Mouse (Mus musculus) Patski (cell line): ENCODE results near the gene Smug1. TPM values are rescaled to one million over a fixed set of nuclear protein-coding genes. Genes with fewer than 3 reads are reported as not detected.

Experiments used
- ATAC-seq: fragments of 100-300 bp; one replicate; pipeline ENCODE4 v1.8.0; 2021
- CTCF ChIA-PET: fragments of 350-600 bp; sonication (Branson Sonifier 250); formaldehyde crosslinking; loops from one replicate; lab custom pipeline; 2022; ENCODE audit warnings: inconsistent platforms; lab: Charles Lee
- POLR2A ChIA-PET: fragments of 350-600 bp; sonication (Branson Sonifier 250); formaldehyde crosslinking; loops from one replicate; lab custom pipeline; 2022; ENCODE audit warnings: antibody characterized with exemption, inconsistent platforms; lab: Charles Lee
- DNase-seq: peaks from one replicate; pipeline ENCODE4 v3.0.0-alpha.2; 2011; ENCODE audit warnings: low read depth, low spot score
- H3K27me3 ChIP-seq: fragments of 371-371 bp; one replicate; pipeline ENCODE4 v1.5.1; 2021
- CTCF ChIP-seq: fragments of 100-300 bp; IDR thresholded peaks from one replicate; pipeline ENCODE4 v1.5.1; 2021
- in situ Hi-C: fragments of 300-500 bp; cut with MboI; formaldehyde crosslinking; loops from 3 replicates; pipeline ENCODE4 v1.11.1; 2018; ENCODE audit warnings: low pct_unique_long_range_greater_than_20kb, mixed read lengths
- polyA plus RNA-seq: library from polyadenylated mRNA; unstranded; gene quantifications from one replicate; pipeline ENCODE4 v1.2.3, GENCODE M21; 2021

Smug1 gene
- polyA plus RNA-seq, 1 experiment from 2014 or later: 17.4 TPM

- no peak for DNase-seq
- H3K27me3 ChIP-seq: no peaks in the 10 kb centered on the region
- in situ Hi-C loops: no loop called here
- peak; percentile 85 for TF ChIP-seq CTCF
- ChIA-PET CTCF (interaction anchor here (1.1 to 8.0 kb wide), 12 partner anchors 8 to 204 kb away, joined by 3 to 55 read pairs (median 5); no protein-coding TSS in a partner anchor), POLR2A (interaction anchor here (0.6 to 0.7 kb wide), 2 partner anchors 11 to 112 kb away, joined by 3 to 4 read pairs; no protein-coding TSS in a partner anchor)
- ATAC-seq: no peak
Measured at GRCm38 (mm10) chr15:103190531-103191462, 23.9 kb upstream of the Smug1 start.

- in situ Hi-C loops: no loop called here
- DNase-seq (no peak), ATAC-seq (no peak)
- no peak for TF ChIP-seq CTCF
- CTCF ChIA-PET: interaction anchor here (1.1 to 8.0 kb wide), 12 partner anchors 9 to 203 kb away, joined by 3 to 55 read pairs (median 6); no protein-coding TSS in a partner anchor
- H3K27me3 ChIP-seq: no peaks in the 10 kb centered on the region
- POLR2A ChIA-PET: interaction anchor here (0.6 kb wide), 1 partner anchor 12 kb away, joined by 3 read pairs; no protein-coding TSS in a partner anchor
Measured at GRCm38 (mm10) chr15:103190083-103190482, 23.2 kb upstream of the Smug1 start.

DNA sequence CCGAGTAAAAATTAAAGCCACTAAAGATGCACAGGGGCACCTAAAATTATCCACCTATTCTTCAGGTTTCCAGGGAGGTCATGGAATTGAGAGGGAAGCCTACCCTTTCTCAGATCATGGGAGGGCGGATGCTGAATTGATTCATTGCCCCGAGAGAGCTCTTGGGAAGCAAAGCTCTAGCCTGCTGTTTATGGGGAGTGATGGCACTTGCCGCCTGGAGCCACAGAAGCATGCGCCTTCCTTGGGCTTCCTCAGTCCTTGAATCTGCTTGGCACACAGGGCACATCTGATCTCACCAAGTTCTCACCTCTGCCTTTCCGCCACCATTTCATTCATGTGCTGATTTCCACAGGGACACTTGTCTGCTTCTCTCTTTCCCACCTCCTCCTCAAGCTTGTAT, 20.9 kb upstream of the Smug1 start:
- ChIA-PET CTCF (interaction anchor here (1.4 to 8.0 kb wide), 4 partner anchors 8 to 120 kb away, joined by 3 to 55 read pairs (median 13); no protein-coding TSS in a partner anchor), POLR2A (no interaction called here)
- no peak for TF ChIP-seq CTCF
- DNase-seq (no peak), ATAC-seq (no peak)
- H3K27me3 ChIP-seq: no peaks in the 10 kb centered on the region
- in situ Hi-C loops: loop anchor here (5.0 kb wide), 1 partner anchor 119 kb away; no protein-coding TSS in a partner anchor

GRCm38 (mm10) chr15:103185462-103186198, 18.7 kb upstream of the Smug1 start:
- H3K27me3 ChIP-seq: no peaks in the 10 kb centered on the region
- in situ Hi-C loops: loop anchor here (5.0 kb wide), 1 partner anchor 122 kb away; no protein-coding TSS in a partner anchor
- no peak for ATAC-seq
- TF ChIP-seq CTCF: no peak
- CTCF ChIA-PET: interaction anchor here (0.9 to 8.0 kb wide), 16 partner anchors 8 to 219 kb away, joined by 3 to 55 read pairs (median 4); partner anchors contain the start of genes Gpr84 and Hoxc10
- no peak for DNase-seq
- POLR2A ChIA-PET: interaction anchor here (0.6 to 1.0 kb wide), 2 partner anchors 54 to 122 kb away, joined by 3 read pairs; partner anchors contain the start of gene Hnrnpa1

GRCm38 (mm10) chr15:103183651-103184610, 17.0 kb upstream of the Smug1 start:
- ChIA-PET POLR2A (interaction anchor here (0.9 kb wide), 1 partner anchor 134 kb away, joined by 3 read pairs; no protein-coding TSS in a partner anchor), CTCF (interaction anchor here (1.0 to 8.0 kb wide), 18 partner anchors 8 to 218 kb away, joined by 3 to 55 read pairs (median 4); partner anchors contain the start of genes Copz1, Gpr84 and Hoxc10)
- ATAC-seq: no peak
- H3K27me3 ChIP-seq: no peaks in the 10 kb centered on the region
- TF ChIP-seq CTCF: no peak
- in situ Hi-C loops: no loop called here
- DNase-seq: no peak

DNA sequence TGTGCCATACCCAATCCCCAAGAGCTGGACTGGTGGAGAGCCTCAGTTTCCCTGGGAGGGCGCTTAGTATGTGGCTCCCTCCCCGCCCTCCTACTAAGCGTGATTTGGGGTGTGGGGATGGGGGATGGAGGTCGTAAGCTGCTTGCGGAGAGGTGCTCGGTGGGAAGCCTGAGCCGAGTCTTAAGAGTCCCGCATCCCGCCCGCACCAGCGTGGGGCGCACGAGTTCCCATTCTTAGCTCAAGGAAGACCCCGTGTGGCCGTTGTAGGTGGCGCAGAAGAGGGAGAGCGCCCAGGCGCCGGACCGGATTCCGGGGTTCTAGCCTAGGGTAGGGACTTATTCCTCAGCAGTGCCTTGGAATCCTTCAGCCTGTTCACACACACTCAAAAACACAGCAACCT, 16.2 kb upstream of the Smug1 start:
- in situ Hi-C loops: no loop called here
- DNase-seq (no peak), ATAC-seq (peak; percentile 38)
- no peaks in the 10 kb centered on the region for H3K27me3 ChIP-seq
- ChIA-PET CTCF (interaction anchor here (0.7 to 2.0 kb wide), 15 partner anchors 8 to 217 kb away, joined by 3 to 9 read pairs (median 4); partner anchors contain the start of gene Hoxc10), POLR2A (interaction anchor here (0.9 kb wide), 1 partner anchor 135 kb away, joined by 3 read pairs; no protein-coding TSS in a partner anchor)
- TF ChIP-seq CTCF: no peak

- ATAC-seq (peak; percentile 35), DNase-seq (no peak)
- ChIA-PET POLR2A (no interaction called here), CTCF (interaction anchor here (0.7 to 7.0 kb wide), 14 partner anchors 9 to 216 kb away, joined by 3 to 63 read pairs (median 4); partner anchors contain the start of gene Hoxc10)
- H3K27me3 ChIP-seq: no peaks in the 10 kb centered on the region
- TF ChIP-seq CTCF: no peak
- in situ Hi-C loops: no loop called here
Measured at GRCm38 (mm10) chr15:103182166-103182790, 15.4 kb upstream of the Smug1 start.

DNA sequence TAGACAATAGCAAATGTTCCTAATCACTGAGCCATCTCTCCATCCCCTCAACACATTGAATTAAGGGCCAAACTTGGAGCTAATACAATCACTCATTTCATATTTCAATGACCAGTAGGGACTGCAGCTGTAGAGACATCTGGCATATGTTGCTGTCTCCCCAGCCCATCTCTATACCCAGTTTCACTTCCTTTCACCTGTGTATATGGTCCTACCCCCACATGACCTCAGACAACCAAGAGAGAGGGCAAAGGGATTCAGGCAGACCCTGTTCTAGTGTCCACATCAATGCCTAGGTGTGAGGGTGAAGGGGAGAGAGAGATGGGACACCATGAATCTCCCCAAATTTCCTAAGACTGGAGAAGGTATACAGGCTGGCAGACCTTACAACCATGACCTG, 13.5 kb upstream of the Smug1 start:
- ChIA-PET POLR2A (interaction anchor here (1.2 kb wide), 1 partner anchor 213 kb away, joined by 3 read pairs; no protein-coding TSS in a partner anchor), CTCF (interaction anchor here (1.2 to 7.0 kb wide), 6 partner anchors 8 to 214 kb away, joined by 3 to 63 read pairs (median 4); partner anchors contain the start of genes Hoxc10 and Hoxc5)
- H3K27me3 ChIP-seq: no peaks in the 10 kb centered on the region

More for the DNA sequence above, 13.5 kb upstream of the Smug1 start:
- ATAC-seq: no peak
- no peak for DNase-seq
- TF ChIP-seq CTCF: no peak
- in situ Hi-C loops: no loop called here
